Mouse (Mus musculus) urinary bladder, adult 2 months (tissue): ENCODE measurements around the gene Mgll. TPM values are rescaled to one million over a fixed set of nuclear protein-coding genes. Genes with fewer than 3 reads are reported as not detected.
A peak's percentile ranks its signal among the peaks of the same experiment; 100 is the strongest.

ENCODE experiments used
- DNase-seq: peaks from one replicate; pipeline ENCODE4 v3.0.0; 2022; ENCODE audit warnings: low spot score
- polyA plus RNA-seq: library from polyadenylated mRNA; depleted of rRNA; stranded (reverse); fragments of >200 nt; gene quantifications from 2 replicates; pipeline ENCODE4 v1.2.3, GENCODE M21; 2012

Gene Mgll
- polyA plus RNA-seq, 1 experiment = 66.3 TPM

GRCm38 (mm10) chr6:88843781-88844725 is 119.8 kb downstream of the Mgll start:
- no peak for DNase-seq

GRCm38 (mm10) chr6:88844901-88845565 is 120.8 kb downstream of the Mgll start:
- no peak for DNase-seq

DNA sequence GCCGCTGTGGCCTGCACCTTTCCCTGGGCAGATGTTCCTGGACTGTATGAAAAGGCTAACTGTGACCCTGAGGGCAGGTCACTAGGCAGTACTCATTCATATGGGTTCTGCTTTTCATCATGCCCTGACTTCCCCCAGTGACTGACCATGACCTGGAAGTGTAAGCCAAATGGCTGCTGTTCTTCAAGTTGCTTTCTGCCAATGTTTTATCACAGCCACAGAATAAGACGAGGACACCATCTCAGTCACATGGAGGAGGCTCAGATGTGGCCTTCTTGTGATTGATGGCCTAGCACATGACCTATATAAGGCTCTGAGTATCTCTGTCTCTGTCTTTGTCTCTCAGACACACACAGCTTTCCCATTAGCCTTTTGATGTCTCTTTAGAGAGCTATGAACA is 123.4 kb downstream of the Mgll start:
- DNase-seq = no peak

DNA sequence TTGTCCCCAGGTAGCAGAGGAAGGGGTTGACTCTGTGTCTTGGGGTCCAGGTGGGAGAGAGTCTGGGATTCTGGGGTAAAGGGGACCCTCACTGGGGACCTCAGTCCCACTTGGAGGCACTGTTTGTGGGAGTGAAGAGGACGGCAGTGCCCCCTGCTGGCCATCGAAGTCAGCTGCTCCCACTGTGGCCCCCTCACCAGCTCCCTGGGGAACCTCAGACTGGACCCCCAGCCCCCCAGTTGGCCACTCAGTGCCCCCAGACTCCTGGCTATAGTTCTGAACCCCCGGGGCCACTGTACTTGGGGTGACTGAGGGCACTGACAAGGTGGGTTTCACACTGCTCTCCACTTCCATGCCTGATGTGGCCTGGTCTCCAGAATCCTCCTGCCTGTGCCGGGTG is 125.1 kb downstream of the Mgll start:
- no peak for DNase-seq

DNA sequence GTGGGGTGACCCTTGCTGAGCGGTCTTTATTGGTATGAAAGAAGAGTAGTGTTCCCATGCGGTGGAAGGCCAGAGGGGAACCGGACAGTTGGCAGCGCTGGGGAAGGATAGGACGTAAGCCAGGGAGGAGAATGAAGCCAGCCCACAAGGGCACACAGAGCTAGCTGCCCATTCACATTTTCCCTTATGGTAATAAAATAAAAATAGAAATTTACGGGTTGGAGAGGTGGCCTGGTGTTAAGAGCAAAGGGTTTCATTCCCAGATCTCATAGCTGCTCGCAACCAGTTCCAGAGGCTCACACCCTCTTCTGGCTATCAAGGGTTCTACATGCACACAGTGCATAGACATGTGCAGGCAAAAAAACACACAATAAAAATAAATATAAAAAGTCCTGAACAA is 125.8 kb downstream of the Mgll start:
- DNase-seq = no peak

- DNase-seq = no peak
These were observed 130.3 kb downstream of the Mgll start for GRCm38 (mm10) chr6:88854509-88854908.

- no peak for DNase-seq
These were observed 131.4 kb downstream of the Mgll start for GRCm38 (mm10) chr6:88855636-88856035.

GRCm38 (mm10) chr6:88857249-88857648 is 133.0 kb downstream of the Mgll start:
- DNase-seq = no peak

DNA sequence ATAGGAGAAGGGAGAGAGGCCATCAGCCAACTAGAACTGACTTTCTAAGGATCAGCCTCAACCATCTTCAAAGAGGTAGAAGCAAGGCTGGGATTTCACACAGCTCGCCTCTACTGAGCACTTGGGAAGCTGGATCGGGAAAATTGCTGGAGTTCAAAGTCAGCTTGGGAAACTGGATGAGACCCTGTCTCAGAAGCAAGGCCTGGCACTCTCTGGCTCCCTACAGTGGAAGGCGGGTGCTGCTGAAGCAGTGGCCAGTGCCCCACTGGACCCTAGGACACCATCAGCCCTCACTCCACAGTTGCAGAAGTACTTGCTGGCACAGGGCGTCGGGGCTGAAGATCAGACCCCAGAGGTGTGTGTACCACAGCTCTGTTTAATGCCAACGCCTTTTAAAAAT is 133.6 kb downstream of the Mgll start:
- no peak for DNase-seq

DNA sequence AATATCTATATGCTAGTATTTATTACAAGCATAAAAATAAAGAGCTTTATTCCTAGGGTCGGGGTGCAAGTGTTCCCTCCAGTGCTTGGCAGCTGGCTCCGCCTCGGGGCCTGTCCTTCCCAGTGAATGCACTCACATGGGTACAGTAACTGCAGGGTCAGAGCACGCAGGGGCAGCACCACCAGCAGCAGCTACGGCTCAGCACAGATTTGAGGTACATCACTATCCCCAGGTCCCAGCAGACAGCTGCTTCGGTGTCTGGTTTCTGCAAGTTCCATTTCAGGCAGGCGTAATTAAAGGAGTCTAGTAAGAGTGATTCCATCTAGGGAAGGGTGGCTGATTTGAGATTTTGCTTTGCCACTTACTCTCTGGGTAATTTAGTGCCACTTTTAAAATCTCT is 134.1 kb downstream of the Mgll start:
- no peak for DNase-seq

GRCm38 (mm10) chr6:88860914-88861313 is 136.7 kb downstream of the Mgll start:
- DNase-seq = no peak

DNA sequence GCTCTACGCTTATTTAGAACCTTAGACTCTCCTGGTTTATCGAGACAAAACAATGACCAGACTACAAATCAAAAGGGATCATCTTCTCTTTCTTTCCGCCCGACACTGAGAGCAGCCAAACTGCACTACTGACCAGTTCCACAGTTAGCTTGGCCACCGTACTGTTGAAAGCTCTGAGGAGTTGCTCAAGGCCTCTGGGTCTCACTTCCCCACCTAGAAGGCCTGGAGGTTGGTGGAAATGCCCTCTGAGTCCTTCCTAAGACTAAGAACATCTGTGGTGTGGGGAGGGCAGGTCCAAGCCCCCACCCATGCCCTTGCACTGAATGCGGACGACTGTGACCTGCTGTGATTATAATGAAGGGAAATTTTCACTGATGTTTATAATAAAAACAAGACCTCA is 141.5 kb downstream of the Mgll start:
- no peak for DNase-seq

DNA sequence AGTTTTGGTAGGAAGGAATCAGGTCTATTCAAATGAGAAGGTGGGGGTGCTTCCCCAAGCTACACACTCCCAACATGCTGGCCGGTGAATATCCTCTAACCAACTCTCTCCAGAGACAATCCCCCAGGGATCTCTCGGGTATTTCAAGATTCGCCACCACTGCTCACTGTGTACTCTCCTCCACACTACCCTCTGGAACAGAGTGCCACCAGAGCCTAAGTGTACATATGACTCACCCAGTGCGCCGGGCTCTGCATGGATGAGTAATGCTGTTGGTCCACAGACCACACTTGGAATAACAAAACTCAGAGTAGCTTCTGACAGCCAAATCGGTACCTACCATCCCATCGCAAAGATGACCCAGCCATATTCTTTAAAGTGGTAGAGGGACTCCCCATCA is 145.2 kb downstream of the Mgll start:
- no peak for DNase-seq

- no peak for DNase-seq
These were observed 146.4 kb downstream of the Mgll start for GRCm38 (mm10) chr6:88870594-88870993.

DNA sequence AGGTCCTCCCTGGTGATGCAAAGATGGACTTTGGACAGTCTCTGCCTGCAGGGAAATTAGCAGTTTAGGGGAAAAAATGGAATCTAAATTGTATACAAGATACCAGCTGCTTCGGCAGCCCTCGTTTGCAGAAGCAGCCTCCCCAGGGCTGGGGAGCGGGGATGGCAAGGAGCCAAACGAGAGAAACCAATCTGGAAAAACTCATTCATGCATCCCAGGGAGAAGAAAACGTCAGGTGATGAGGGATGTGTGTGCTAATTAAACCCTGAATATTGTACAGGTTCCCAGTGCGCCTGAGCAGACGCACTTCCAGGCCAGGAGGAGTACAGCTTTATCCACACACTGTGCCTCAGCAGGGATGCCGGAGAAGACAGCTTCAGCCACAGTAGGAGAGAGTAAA is 147.3 kb downstream of the Mgll start:
- DNase-seq = no peak

GRCm38 (mm10) chr6:88872811-88873210 is 148.6 kb downstream of the Mgll start:
- DNase-seq = no peak

DNA sequence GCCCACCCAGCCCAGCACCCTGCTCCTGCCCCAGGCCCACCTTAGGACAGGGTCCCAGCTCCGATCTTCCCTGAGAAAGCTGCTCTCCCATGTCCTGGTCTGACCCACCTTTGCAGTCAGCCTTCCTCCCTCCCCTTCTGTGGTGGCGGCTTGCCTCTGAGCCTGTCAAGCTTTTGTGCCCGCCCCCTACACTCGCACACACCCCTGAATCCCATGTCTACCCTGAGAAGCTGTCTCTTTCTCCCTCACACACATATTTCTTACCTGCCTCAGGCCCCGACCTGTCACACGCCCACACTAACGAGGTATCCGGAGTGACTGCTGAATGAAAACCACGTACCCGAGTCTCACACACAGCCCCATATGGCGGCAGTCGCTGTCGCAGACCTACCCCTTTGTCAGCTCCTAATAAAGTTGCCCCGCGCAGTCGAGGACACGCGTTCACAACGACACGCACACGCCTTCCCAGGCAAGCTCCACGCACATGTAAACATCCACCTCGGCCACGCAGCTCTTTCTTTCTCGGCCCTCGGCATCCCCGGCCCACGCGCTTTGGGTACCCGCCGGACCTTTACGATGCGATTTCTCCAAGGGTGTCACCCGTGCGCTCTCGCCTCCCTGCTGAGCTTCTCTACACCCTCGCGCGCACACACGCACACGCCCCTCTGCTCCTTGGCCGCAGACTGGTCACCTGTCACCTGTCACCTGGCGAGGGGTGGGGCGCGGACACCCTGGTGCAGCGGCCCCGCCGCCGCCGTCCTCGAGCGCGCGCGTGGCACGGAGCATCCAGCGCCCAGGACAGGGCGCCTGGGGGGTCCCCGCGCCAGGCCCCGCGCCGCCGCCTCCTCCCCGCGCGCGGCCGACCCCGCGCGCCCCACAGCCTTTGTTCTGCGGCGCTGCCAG is 150.0 kb downstream of the Mgll start:
- no peak for DNase-seq

- peak; percentile 48 for DNase-seq
These were observed 150.8 kb downstream of the Mgll start, which contains the start of gene Podxl2 for GRCm38 (mm10) chr6:88874868-88875508. TSS of gene Podxl2 (minus strand) at chr6:88875044.
